Mouse (Mus musculus) C2C12 (cell line): ENCODE measurements around the gene Abhd5.

ENCODE experiments used
- CEBPB ChIP-seq: IDR thresholded peaks from one replicate; pipeline ENCODE4 v1.6.1; 2011; ENCODE audit warnings: low read depth, mild to moderate bottlenecking, control low read depth, moderate library complexity
- CTCF ChIP-seq: IDR thresholded peaks from one replicate; pipeline ENCODE4 v1.5.1; 2011; ENCODE audit not compliant: control insufficient read depth, insufficient read depth, insufficient read length
- FOSL1 ChIP-seq: IDR thresholded peaks from one replicate; pipeline ENCODE4 v1.8.0; 2011; ENCODE audit warnings: mild to moderate bottlenecking, low read length; ENCODE audit not compliant: poor library complexity, insufficient read depth, severe bottlenecking
- MAX ChIP-seq: IDR thresholded peaks from one replicate; pipeline ENCODE4 v1.6.1; 2011; ENCODE audit warnings: mild to moderate bottlenecking, control low read depth
- MYOD1 ChIP-seq: IDR thresholded peaks from one replicate; pipeline ENCODE4 v1.6.1; 2011; ENCODE audit warnings: low read depth; ENCODE audit not compliant: control insufficient read depth, insufficient read length
- MYOG ChIP-seq: IDR thresholded peaks from one replicate; pipeline ENCODE4 v1.6.1; 2011; ENCODE audit not compliant: control insufficient read depth, insufficient read length; ENCODE audit errors: extremely low read depth
- USF1 ChIP-seq: IDR thresholded peaks from one replicate; pipeline ENCODE4 v1.6.1; 2011; ENCODE audit warnings: low read depth, mild to moderate bottlenecking, control low read depth, moderate library complexity

GRCm38 (mm10) chr9:122310613-122311049 is 40.8 kb upstream of the Abhd5 start:
- peak; percentile 89 for TF ChIP-seq CTCF
- no peak for TF ChIP-seq MAX
- peak; percentile 91 for TF ChIP-seq USF1
- no peak for TF ChIP-seq CEBPB
- TF ChIP-seq MYOG: no peak
- no peak for TF ChIP-seq FOSL1
- TF ChIP-seq MYOD1: no peak
